Mouse (Mus musculus) retina, adult 2 months (tissue): ENCODE results near the gene Kcnc1.

Source experiments
- DNase-seq: peaks from one replicate; pipeline ENCODE4 v3.0.0-alpha.2; 2012; ENCODE audit warnings: low read depth, low spot score

The Kcnc1 gene

DNA sequence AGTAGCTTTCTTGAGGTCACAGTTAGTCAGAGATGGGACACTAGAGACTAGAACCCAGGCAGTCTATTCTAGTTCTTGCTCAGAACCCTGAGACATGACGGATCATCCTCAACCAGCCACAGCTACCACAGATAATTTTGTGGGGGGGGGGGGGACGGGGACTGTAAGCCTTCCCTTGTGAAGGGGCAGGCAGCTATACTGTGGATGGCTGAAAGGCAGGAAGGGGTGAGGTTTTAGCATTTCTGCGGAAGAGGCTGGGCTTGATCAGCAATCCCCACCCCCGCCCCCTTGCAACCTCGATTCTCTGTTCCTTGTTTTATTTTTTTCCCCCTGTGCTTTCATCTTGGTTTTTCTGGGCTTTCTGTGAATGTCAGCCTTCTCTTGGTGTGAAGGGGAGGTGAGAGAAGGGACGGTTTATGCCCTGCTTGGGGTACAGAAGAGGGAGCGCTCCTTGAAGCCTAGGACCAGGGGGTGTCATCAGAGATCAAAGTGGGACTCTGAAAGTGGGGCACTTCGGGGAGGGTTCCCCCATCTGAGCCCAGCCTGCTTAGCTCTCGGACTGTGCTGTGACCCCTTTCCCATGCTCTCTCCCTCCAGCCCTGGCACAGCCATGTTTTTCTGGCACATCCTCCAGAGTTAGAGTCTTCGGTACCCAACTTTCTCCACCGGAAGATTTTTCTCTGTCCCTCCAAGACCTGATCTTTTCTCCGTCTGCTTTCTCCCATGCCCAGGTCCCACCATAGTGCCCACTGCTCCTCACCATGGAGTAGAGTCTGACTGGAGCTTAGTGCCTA is 2.4 kb upstream of the Kcnc1 start:
- DNase-seq: no peak

DNA sequence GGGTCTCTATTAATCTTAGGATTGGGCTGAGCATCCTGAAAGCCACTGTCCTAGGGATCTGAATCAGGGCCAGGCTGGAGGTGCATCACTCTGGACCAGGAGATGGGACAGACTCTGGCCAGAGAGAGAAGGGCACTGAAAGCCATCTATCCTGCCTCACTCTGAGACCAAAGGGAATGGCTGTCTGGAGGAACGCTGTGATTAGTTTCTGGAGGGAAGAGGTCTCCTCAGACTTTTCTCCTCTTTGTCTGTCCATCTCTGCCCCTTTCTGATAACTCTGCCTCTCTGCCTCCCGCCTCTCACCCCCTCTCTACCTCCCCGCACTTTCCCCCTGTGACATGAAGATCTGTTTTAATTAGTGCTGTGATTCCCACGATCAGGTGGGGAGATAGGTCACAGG is 1.4 kb upstream of the Kcnc1 start:
- DNase-seq: no peak

DNA sequence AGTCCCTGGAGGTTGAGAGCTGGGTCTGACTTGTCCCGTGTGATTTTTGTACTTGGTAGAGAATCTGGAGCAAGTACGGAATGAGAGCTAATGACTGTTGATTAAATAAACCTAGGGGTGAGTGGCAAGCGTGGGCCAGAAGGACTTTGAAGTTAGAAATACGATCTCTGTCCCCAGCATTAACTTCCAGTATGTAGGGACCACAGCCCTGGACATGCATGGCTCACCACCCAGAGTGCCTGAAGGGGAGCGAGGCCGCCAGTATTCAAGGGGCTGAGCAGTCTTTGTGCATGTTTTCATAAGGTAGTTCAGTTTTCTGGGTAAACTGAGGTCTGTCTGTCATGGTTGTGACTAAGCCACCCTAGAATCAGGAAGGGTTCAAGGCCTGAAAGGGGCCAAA is 726 bp upstream of the Kcnc1 start:
- DNase-seq: no peak

DNA sequence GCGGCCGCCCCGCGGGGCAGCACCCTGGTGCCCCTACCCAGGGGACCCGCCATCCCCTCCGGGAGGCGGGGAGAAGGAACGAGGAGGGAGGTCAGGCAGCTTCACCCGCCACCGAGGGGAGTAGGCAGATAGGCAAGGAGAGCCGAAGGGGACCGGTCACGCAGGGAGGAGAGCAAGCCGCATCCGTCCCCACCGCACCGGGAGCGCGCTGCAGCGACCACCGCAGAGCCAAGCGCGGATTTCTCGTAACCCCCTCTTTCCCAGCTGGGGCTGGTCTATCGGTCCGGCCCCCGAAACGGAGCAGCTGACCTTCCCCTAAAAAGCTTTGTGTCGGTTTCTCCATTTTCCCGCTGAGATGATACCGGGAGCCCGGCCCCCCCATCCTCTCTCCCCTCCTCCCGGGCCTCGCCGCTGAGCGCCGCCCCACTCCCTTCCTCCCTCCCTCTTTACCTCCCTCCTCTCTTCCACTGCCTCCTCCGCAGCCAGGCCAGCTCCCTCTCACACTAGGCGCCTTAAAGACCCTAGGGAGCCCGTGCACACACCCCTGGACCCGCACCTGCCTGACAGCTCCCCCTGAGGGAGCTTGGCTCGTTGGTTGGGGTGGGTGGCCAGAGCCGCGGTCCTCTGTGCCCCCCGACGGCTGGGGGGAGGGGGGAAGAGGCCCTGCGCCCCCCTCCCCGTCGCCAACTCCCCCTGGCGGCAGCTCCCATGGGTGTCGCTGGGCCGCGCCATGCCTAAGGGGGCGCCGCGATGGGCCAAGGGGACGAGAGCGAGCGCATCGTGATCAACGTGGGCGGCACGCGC is 833 bp downstream of the Kcnc1 start:
- DNase-seq: no peak

DNA sequence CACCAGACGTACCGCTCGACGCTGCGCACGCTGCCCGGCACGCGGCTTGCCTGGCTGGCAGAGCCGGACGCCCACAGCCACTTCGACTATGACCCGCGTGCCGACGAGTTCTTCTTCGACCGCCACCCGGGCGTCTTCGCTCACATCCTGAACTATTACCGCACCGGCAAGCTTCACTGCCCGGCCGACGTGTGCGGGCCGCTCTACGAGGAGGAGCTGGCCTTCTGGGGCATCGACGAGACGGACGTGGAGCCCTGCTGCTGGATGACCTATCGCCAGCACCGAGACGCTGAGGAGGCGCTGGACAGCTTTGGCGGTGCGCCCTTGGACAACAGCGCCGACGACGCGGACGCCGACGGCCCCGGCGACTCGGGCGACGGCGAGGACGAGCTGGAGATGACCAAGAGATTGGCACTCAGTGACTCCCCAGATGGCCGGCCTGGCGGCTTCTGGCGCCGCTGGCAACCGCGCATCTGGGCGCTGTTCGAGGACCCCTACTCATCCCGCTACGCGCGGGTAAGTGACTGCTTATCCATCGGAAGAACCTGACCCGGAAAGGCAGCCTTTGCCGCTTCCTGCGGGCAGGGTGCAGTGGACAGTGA is 1.5 kb downstream of the Kcnc1 start:
- DNase-seq: no peak

DNA sequence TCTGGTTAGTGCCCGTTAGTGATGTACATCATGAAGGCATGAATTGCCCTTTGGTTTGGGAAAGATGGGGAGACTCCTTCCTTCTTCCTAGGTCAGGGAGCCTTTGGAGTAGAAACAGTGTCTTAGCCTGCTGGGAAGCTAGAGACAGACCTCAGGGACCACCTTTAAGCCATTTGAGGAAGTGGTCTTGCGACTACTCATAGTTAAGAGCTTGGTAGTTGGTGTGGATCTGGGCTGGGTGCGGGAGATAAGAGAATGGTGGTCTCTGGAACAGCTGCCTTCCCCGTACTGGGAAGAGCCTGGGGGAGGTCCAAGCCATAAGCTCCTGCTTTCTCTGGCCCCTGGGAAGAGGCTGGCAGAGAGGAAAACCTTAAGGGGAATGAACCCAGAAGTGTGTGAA is 2.3 kb downstream of the Kcnc1 start:
- no peak for DNase-seq

DNA sequence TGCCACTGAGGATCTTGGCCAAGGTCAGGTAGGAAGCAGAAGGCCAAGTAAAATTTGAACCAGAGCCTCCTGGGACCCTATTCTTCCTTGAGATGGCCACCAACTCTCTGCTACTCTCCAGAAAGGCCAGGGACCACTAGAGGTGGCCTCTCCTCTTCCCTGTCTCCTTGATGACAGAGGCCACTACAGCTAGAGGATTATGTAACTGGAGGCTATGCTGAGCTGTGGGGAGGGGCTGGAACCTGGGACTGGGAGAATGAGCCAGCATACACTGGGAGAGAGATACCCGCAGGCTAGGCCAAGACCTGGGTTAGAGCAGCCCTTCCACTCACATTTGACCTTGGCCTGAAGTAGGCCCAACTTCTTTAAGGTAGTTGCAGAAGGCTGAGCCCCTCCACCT is 3.4 kb downstream of the Kcnc1 start:
- DNase-seq: no peak

DNA sequence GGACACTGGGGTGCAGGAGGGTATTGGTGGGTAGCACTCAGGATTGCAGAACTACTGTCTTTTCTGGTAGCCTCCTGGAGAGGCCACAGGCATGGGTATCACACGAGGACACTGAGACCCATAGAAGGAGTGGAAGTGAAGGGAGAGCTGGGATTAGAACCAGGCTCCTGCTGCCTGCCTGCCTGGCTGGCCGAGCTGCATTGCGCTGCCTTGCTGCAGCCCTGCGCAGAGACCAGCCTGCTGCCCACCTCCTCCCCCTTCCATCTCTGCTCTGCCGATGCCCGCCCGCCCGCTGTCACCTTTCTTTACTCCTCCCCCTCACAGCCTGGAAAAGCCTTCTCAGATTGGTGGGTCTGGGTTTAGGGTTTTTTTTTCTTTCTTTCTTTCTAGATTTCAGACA is 4.0 kb downstream of the Kcnc1 start:
- DNase-seq: no peak

DNA sequence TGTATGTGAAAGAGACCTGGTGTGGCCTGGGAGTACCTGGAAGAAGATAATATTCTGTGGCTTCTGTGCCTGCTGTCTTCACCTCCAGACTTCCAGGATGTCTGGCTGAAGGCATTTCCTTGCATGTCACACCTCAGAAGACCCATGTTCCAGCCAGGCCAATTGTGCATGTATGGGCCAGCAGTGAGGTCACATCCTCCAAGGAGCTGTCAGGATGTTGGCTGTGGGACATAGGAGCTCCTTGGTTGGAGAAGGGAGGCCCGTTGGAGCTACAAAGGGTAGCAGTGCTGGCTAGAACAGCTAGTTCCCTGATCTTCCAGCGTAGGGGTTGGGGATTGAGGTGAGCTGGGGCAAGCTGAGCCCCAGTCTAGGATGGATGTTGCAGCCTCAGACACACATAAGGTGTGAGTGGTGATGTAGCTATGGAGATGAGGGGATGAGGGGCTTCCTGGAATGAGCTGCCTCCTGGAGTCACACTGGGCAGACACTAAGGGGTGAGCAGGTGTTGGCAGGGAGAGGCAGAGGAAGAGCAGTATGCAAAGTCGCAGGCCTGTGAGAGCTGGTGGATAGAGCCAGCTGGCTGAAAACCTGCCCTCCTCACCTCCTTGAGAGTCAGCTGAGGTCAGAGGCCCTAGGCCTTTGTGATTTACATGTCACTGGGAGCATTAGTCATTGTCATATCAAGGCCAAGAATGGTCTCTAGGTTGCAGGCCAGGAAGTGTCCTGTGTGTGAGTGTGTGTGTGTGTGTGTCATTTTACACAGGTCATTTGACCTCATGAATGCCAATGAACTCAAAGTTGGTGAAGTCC is 5.3 kb downstream of the Kcnc1 start:
- DNase-seq: no peak

DNA sequence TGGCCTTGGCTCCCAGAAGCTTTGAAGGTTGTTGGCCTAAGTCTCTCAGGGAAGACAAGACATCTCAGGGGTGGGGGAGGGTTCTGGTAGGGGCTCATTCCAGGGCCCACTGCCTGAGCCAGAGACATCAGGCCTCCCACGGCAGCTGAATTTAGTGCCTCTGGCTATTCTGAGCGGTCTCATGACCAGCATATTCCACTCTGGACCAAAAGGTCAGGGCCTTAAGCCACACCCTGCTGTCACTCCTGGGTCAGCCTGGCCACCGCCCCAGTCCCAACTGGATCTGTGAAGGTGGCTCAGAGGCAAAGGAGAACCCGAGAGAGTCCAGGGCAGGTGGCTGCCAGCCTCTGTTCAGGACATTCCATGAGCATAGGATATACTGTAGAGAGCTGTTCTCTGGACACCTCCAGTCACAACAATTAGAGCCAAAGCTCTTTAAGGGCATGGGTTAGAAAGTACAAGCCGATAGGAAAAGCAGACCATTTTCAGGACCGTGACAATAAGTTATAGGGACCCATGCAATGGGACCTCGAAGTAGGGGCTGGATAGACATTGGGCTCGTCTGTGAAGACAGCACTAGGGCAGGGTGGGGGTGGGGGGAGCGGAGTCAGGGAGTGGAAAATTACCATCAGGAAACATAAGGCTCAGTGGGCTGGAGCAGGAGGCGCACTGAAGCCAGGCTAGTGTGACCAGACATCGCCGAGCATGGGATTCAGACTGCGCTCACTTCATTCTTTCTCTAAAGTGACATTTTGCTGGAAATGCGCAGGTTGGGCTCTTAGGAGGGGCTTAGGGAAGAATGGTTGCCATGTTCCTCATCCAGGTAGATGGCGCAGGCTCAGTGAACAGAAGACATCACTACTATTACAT is 7.6 kb downstream of the Kcnc1 start:
- no peak for DNase-seq

DNA sequence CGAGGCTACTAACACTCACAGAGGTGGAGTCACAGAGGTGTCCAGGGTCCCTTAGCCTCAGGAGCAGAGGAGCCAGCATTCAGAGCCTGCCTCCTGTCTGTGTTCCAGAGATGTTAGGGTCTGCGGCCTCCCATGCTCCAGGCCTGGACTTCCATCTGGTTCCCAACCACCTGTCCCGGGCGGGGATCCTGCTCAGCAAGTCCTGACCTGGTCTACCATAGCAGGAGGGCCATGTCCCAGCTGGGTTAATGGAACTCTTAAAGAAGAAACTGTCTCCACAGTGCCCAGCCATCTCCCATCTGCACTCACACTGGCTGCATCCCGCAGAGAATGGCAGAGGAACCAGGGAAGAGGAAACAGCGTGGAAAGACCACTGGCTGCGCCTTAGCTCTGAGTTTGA is 8.5 kb downstream of the Kcnc1 start:
- DNase-seq: no peak

DNA sequence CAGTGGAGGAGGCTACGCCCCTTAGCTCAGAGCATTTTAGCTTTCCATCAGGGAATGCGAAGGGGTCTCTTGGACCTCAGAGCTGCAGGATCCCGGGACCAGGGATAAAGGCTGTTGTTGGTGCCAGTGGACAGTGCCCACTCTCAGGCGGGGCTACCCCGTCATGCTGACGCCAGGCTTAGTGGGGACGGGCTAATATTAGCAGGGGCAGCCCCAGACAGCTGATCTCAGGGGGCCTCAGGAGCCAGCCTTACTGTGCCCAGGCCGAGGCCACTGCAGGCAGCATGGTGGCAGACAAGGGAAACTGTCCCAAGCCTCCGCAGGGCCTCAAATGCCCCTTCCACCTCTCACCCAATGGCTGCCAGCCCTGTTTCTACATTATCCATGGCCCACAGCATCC is 12.3 kb downstream of the Kcnc1 start:
- DNase-seq: no peak

DNA sequence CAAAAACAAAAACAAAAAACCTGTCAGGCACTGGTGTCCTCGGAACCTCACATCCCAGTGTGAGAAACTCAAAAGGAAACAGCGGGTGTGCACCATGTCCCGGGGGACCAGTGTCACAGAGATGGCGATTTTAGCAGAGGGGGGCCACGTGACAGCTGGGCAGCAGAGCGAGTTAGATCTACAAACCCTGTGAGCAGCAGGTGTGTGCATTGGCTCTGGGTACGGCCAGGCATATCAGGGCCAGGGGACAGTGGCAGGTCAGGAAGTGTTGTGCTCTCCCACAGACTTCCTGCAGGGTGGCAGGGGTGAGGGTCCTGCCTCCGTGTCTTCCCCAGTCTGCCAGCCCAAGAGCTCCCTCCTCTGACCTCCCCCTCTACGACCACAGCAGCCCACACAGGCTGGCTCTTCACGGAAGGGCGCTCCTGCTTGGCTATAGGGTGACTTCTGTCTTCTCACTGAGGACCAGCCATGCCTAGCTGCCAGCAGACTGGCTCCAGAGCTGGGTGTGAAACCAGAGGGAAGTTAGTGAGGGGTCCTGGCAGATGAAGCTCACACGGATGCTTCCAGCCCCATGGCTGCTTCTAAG is 13.0 kb downstream of the Kcnc1 start:
- DNase-seq: no peak

DNA sequence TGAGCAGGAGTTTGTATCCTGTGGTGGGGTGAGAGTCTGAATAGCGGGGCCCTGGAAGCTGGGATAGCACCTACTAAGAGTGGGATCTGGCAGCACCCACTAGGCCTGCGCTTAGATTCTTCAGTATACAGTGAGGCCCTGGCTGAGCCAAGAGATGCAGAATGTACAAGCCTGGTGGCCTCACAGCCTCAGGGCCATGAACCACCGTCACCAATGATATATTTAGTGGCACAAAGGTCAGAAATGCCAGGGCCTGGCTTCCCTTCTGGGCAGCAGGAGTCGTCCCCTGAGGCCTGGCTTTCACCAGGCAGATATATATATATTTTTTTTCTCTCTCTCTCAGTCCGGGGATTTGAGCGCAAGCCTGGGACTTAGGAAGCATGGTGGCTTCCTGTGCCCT is 14.4 kb downstream of the Kcnc1 start:
- DNase-seq: no peak

DNA sequence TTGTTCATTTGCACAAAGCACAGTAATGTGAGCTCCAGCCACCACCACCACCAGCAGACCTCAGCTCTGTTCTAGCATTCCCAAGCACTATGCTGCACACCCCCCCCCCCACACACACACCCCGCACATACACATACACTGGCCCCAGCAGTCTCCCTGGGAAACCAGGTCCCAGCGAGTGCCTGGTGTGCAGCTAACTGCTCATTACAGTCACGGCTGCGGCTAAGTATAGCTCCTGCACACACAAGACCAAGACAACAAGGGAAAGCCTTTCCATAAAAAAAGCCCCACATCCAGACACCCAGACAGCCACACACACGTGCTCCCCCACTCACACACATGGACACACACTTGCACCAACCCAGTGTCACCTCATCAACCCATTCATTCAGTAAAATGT is 16.5 kb downstream of the Kcnc1 start:
- no peak for DNase-seq

DNA sequence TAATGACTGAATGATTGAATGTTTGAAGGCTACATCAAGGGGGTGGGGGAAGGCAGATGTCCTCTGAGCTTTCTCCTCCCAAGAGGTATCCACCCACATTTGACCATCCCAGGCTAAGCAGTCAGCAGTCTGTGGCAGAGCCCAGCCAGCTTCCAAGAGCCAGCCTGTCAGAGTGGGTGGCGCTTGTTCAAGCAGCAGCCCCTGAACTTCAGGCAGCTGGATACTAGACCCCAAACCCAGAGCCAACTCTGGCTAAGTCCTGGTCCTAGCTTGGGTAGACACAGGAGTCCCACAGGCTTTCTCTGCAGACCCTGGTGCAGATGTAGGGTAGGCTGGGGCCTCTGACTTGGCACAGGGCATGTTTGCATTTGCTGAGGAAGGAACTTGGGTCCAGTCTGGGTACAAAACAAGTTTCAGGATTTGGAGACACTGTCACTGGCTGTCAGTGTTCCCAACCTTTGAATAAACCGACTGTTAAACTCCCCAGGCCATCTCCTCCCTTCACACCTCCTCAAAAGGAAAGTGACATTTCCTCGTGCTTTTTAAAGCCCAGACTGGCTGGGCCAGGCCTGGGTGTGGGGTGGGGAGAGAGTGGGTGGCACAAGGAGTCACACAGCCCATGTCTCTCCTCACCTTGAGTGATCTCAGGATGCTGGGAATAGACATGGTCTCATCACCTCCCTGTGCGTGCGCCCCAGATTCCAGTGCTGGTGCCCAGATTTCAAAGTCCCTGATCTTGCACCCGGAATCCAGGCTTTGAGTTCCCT is 17.8 kb downstream of the Kcnc1 start:
- no peak for DNase-seq

DNA sequence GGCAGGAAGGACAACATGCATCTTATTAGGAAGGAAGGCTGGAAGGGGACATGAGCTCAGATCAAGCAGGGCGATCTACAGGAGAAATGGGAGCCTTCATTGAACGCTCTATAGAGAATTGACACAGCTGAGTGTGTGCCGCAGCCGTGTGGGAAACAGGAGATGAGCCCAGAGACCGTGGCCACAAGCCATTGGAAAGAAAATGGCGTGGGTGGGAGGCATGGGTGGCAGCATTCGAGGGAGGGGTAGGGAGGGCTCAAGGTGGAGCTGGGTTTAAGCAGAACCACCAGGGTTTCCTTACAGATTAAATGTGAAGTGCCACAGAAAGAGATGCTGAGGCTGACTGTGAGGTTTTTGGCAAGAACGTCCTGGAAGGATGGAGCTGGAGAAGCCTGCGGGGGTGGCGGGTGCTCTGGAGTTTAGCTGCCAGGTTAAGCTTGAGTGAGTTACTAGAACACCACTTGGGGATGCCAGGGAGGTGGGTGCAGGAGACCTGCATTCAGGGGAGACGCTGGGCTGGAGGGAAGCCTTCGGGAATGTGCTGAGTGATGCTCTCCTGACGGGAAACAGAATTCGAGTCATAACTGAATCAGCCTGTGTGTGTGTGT is 19.6 kb downstream of the Kcnc1 start:
- DNase-seq: no peak

DNA sequence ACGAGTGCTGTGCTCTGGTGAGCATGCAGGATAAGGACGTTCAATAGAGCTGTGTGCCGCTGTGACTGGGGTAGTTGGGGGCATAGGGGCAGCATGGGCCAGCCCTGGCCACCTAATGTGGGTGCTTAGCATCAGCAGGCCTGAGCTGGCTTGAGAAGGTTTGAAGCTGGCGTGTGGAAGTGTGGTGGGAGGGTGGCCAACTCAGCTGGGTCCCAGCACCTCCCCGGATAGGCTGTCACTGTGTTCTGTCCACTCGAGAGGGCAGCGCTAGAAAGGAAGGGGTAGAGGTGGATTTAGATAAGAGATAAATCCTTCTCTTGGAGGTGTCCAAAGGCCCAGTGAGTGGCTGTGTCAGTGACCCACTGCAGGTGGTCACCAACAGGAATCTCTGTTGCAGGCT is 21.2 kb downstream of the Kcnc1 start:
- no peak for DNase-seq

DNA sequence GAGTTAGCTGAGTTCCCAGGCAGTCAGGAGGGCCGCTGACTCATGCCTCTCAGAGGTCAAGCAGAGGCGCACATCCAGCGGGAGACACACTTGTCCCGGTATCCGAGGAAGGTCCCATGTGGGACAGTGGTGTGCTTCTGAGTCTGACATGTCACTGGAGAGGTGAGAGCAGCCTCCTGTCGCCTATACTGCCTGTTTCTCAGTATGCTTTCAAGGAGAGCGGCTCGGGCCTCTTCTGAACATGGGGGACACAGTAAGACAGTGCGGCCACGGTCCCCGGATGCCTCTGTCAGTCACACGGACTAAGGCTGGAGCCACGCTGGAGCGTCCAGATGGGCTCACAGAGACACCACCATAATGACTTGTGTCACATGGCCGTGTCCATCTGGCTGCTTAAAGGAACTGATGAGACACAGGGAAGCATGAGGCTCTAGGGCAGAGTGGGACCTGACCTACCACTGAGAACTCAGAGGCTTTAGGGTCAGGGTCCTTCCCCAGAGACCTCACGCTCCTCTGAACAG is 21.9 kb downstream of the Kcnc1 start:
- DNase-seq: no peak
